Mouse (Mus musculus) limb, embryonic 11.5 days (tissue): ENCODE data around the gene Tm4sf5. TPM values are rescaled to one million over a fixed set of nuclear protein-coding genes. Genes with fewer than 3 reads are reported as not detected.

Experiments
- ATAC-seq: fragments of 200-750 bp; cut with Nextera tagmentation; 2 replicates; pipeline ENCODE4 v1.8.0; 2017; ENCODE audit warnings: low read depth; ENCODE audit not compliant: insufficient number of reproducible peaks, low FRiP score, low TSS enrichment
- DNase-seq: peaks from one replicate; pipeline ENCODE4 v3.0.0-alpha.2; 2015; ENCODE audit warnings: low spot score
- H3K27ac ChIP-seq: fragments of 300-500 bp; sonication (generic); replicated peaks from 2 replicates; pipeline ENCODE4 v1.5.1; 2014; ENCODE audit warnings: low read depth, mild to moderate bottlenecking, low read length
- H3K27me3 ChIP-seq: fragments of 300-500 bp; sonication (generic); 2 replicates; pipeline ENCODE4 v1.6.1; 2014; ENCODE audit warnings: mild to moderate bottlenecking, low read length, mixed read lengths; ENCODE audit not compliant: control insufficient read depth, insufficient read depth
- H3K36me3 ChIP-seq: fragments of 300-500 bp; sonication (generic); 2 replicates; pipeline ENCODE4 v1.6.1; 2014; ENCODE audit warnings: mild to moderate bottlenecking, low read length, moderate library complexity, mixed read lengths; ENCODE audit not compliant: control insufficient read depth, insufficient read depth
- H3K4me1 ChIP-seq: fragments of 300-500 bp; sonication (generic); 2 replicates; pipeline ENCODE4 v1.6.1; 2014; ENCODE audit warnings: low read length, mixed read lengths; ENCODE audit not compliant: control insufficient read depth, insufficient read depth
- H3K4me2 ChIP-seq: fragments of 300-500 bp; sonication (generic); 2 replicates; pipeline ENCODE4 v1.6.1; 2014; ENCODE audit warnings: low read depth, mild to moderate bottlenecking, moderate library complexity; ENCODE audit not compliant: severe bottlenecking
- H3K4me3 ChIP-seq: fragments of 300-500 bp; sonication (generic); 2 replicates; pipeline ENCODE4 v1.5.1; 2014; ENCODE audit warnings: low read depth, low read length
- H3K9ac ChIP-seq: fragments of 300-500 bp; sonication (generic); 2 replicates; pipeline ENCODE4 v1.6.1; 2014; ENCODE audit warnings: mild to moderate bottlenecking, low read length
- H3K9me3 ChIP-seq: fragments of 300-500 bp; sonication (generic); 2 replicates; pipeline ENCODE4 v1.6.1; 2016; ENCODE audit warnings: low read length; ENCODE audit not compliant: control insufficient read depth
- WGBS: fragments of 180-500 bp; shearing (Covaris S2); extraction: QIAGEN DNeasy Blood & Tissue Kit; methylation state at CpG from one replicate; pipeline ENCODE4 v1.1.7; 2014; 5-methylcytosine and 5-hydroxymethylcytosine counted together
- polyA plus RNA-seq: library from polyadenylated mRNA; unstranded; fragments of >200 nt; fragmentation: Nextera tagmentation; extraction: Ambion mirVana; gene quantifications from 2 replicates; pipeline ENCODE4 v1.2.1, GENCODE M21; 2014

The Tm4sf5 gene
- polyA plus RNA-seq, 1 experiment from 2014 or later = 0.49 TPM

DNA sequence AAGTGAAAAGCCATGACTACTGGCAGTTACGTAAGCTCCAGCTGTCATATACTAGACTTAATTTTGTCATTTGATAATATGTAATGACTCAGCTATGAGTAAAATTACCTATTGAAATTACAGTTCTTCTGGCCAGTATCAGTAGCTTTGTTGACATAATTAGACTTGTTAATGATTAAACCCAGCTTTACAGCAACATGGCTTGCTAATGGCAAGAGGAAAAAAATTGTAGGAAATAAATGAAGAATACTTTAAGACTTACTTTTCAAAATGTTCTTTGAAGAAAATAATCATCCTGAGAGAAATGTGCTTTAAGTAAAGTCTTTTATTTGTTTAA lies 4.6 kb upstream of the Tm4sf5 start:
- DNase-seq = no peak
- no peaks in the 10 kb centered on the region for H3K9me3 ChIP-seq
- H3K4me3 ChIP-seq = no peak overlapping the region
- no peak overlapping the region for H3K4me2 ChIP-seq
- no peaks in the 10 kb centered on the region for H3K27me3 ChIP-seq
- no peak overlapping the region for H3K27ac ChIP-seq
- no peak overlapping the region for H3K9ac ChIP-seq
- WGBS = 90% methylated on average over 1 of the region's 1 CpGs
- H3K36me3 ChIP-seq = no peaks in the 10 kb centered on the region
- H3K4me1 ChIP-seq = no peaks in the 10 kb centered on the region
- no peak for ATAC-seq

DNA sequence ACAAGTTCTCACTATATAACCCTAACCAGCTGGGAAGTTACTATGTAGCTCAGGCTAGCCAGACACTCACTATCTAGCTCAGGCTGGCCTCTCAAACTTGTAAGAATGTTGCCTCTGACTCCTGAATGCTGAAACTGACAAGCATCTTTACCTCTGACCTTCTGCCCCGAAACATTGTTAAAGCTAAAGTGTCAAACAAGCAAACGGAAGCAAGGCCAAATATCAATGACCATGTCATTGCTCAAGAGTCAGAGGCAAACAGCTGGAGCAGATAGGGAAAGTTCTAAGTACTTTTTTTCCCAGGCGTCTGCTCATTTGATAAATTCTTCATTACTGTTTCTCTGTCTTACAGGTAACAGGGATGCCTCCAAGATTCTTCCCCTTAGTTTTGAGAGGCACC lies 3.0 kb upstream of the Tm4sf5 start:
- DNase-seq (no peak), ATAC-seq (no peak)
- H3K9me3 ChIP-seq = no peaks in the 10 kb centered on the region
- H3K36me3 ChIP-seq = no peaks in the 10 kb centered on the region
- H3K9ac ChIP-seq = no peak overlapping the region
- WGBS = 69% methylated on average over 3 of the region's 3 CpGs
- H3K4me2 ChIP-seq = no peak overlapping the region
- H3K27ac ChIP-seq = no peak overlapping the region
- H3K27me3 ChIP-seq = no peaks in the 10 kb centered on the region
- no peak overlapping the region for H3K4me3 ChIP-seq
- H3K4me1 ChIP-seq = no peaks in the 10 kb centered on the region

DNA sequence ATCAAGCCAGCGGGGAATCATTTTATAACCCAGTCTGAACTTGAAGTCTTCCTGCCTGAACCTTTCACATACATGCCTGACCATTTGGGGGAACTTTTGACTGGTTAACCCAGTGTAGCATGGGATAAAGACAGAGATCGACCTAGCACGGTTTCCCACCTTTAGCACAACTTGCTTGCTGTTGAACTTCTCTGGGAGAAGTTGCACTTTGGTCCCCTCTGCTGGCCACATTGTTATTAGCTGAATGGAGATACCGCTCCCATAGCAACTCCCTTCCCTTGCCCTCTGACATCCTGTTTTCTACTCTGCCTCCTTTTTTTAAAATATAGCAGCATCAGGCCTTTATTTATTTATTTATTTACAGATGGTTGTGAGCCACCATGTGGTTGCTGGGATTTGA lies 1.3 kb downstream of the Tm4sf5 start:
- ATAC-seq (no peak), DNase-seq (peak; percentile 76)
- H3K27ac ChIP-seq = no peak overlapping the region
- no peak overlapping the region for H3K9ac ChIP-seq
- H3K27me3 ChIP-seq = no peaks in the 10 kb centered on the region
- H3K4me1 ChIP-seq = peaks cover 6% of the 10 kb centered on the region
- no peaks in the 10 kb centered on the region for H3K9me3 ChIP-seq
- no peak overlapping the region for H3K4me2 ChIP-seq
- WGBS = 27% methylated on average over 4 of the region's 4 CpGs
- H3K4me3 ChIP-seq = no peak overlapping the region
- H3K36me3 ChIP-seq = no peaks in the 10 kb centered on the region

DNA sequence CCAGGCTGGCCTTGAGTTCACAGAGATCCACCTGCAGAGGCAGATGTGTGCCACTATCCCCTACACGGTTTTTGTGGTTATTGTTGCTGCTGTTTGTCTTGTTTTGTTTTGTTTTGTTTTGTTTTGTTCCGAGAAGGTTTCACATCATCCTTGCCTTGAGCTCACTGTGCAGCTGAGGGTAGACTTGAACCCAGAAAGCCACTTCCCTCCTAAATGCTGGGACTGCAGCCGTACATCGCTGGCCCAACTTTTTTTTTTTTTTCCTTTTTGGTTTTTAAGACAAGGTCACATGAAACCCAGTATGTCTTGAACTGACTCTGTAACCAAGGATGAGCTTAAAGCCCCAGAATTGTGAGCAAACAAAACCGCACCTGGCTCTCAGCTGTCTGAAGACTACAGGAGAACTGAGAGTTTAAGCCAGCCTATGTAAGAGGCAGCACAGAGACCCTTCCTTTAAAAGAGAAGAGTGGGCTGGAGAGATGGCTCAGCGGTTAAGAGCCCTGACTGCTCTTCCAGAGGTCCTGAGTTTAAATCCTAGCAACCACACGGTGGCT lies 2.0 kb downstream of the Tm4sf5 start:
- Histone ChIP-seq H3K36me3 (no peaks in the 10 kb centered on the region), H3K4me2 (no peak overlapping the region), H3K27ac (no peak overlapping the region), H3K4me3 (no peak overlapping the region), H3K4me1 (peaks cover 6% of the 10 kb centered on the region), H3K27me3 (no peaks in the 10 kb centered on the region), H3K9me3 (no peaks in the 10 kb centered on the region), H3K9ac (no peak overlapping the region)
- 68% methylated on average over 7 of the region's 7 CpGs for WGBS
- DNase-seq = no peak
- ATAC-seq = no peak

DNA sequence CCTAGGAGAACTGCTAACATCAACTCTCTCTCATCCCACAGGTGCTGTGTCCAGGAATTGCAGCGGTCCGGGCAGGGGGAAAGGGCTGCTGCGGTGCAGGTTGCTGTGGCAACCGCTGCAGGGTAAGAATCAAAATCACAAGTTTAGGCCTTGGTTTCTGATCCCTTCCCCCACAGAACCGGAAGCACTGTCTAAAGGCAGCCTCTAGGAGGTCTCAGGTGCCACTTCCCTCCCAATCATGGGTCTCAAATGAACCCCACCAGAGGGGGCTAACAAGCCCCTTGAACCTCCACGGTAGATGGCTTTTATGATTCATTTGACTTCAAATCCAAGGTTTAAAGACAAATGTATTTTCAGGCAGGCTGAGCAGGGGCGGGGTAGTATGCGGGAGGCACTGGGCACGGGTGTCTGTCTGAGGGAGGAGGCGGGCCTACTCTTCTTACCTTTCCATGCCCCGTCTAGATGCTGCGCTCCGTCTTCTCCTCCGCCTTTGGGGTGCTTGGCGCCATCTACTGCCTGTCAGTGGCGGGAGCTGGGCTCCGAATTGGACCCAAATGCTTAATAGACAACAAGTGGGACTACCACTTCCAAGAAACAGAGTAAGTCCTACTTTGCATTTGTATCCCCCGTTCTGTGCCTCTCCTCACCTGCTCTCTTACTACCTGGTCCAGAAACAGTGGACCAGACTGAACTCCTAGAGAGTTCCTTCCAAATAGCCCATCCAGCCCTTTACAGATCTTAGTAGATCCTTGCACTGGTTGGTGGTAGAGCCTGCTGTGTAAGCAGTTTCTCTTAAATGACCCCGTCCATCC lies 4.9 kb downstream of the Tm4sf5 start:
- no peaks in the 10 kb centered on the region for H3K27me3 ChIP-seq
- peak overlapping the region; percentile 20; the same call in 1 of the 2 replicates for H3K4me2 ChIP-seq
- DNase-seq (peak; percentile 69), ATAC-seq (no peak)
- 6% methylated on average over 19 of the region's 19 CpGs for WGBS
- no peaks in the 10 kb centered on the region for H3K9me3 ChIP-seq
- H3K4me3 ChIP-seq = no peak overlapping the region
- H3K9ac ChIP-seq = no peak overlapping the region
- H3K4me1 ChIP-seq = peaks cover 6% of the 10 kb centered on the region
- no peak overlapping the region for H3K27ac ChIP-seq
- no peaks in the 10 kb centered on the region for H3K36me3 ChIP-seq

DNA sequence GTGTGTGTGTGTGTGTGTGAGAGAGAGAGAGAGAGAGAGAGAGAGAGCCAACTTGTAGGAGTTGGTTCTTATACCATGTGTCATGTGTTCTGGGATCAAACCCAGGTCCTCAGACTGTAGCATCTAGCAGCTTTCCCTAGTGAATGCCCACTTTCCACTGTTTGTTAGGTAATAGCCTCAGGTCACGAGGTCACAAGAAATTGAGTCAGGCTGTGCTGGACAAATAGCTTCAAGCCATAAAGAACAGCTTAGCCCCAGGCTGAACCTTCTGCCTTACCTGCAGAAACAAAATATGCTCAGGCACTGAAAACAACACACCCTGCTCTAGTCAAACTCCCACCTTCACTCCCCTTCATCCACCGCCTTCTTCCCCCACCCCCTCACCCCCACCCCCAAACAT lies 6.2 kb downstream of the Tm4sf5 start:
- Histone ChIP-seq H3K4me1 (peaks cover 6% of the 10 kb centered on the region), H3K4me2 (no peak overlapping the region), H3K27me3 (no peaks in the 10 kb centered on the region), H3K9ac (no peak overlapping the region), H3K4me3 (no peak overlapping the region), H3K27ac (no peak overlapping the region), H3K9me3 (no peaks in the 10 kb centered on the region), H3K36me3 (no peaks in the 10 kb centered on the region)
- DNase-seq = no peak
- 66% methylated on average over 2 of the region's 2 CpGs for WGBS
- ATAC-seq = no peak

DNA sequence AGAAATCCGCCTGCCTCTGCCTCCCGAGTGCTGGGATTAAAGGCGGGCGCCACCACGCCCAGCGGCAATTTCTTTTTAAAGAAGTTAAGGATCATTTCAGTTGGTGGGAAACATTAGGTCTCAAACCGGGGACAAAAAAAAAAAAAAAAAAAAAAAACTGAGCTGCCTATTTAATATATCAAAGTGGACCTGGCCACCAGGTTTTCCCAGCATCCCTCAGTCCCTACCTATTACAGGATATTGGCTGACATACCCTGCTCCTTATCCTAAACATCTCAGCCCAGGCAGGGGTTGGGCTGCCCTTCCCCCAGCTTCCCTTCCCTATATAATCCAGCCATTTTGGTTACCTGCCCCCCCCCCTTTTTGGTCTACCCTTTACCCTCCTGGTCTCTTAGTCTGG lies 6.8 kb downstream of the Tm4sf5 start:
- no peak overlapping the region for H3K4me3 ChIP-seq

DNA sequence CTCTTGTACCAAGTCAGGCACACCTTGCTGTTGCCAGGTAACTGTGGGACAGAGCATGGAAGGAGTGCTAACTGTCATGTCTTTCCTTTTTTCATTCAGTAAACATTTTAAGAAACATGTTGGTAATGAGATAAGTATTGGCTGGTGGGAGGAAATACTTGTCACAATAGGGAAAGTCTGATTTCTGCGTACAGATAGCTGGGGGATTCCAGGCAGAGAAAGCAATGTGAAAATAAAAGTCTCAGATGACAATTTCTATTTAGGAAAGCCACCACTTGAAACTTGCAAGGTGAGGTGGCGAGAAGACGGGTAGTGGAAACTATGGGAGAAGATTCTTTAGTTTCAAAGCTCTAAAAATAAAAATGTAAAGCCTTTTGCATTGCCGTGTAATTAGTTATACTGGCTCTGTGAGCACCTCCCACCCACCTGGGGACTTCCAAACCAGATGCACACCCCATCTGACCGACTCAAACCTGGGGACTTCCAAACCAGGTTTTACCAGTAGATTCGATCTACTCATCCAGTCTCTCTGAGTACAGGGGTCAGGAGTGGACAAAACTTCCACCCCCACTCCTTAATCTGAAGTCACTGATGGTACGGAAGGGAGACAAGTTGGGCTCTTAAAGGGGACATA lies 7.8 kb downstream of the Tm4sf5 start:
- peaks cover 6% of the 10 kb centered on the region for H3K4me1 ChIP-seq
- no peak overlapping the region for H3K27ac ChIP-seq
- ATAC-seq (no peak), DNase-seq (no peak)
- no peaks in the 10 kb centered on the region for H3K36me3 ChIP-seq
- WGBS = 82% methylated on average over 7 of the region's 7 CpGs
- no peaks in the 10 kb centered on the region for H3K9me3 ChIP-seq
- no peak overlapping the region for H3K9ac ChIP-seq
- no peak overlapping the region for H3K4me2 ChIP-seq
- no peaks in the 10 kb centered on the region for H3K27me3 ChIP-seq
- no peak overlapping the region for H3K4me3 ChIP-seq

More for the DNA sequence above, 6.8 kb downstream of the Tm4sf5 start:
- Histone ChIP-seq H3K4me1 (peaks cover 6% of the 10 kb centered on the region), H3K9me3 (no peaks in the 10 kb centered on the region), H3K4me2 (no peak overlapping the region), H3K9ac (no peak overlapping the region), H3K27me3 (no peaks in the 10 kb centered on the region), H3K36me3 (no peaks in the 10 kb centered on the region), H3K27ac (no peak overlapping the region)
- WGBS = 91% methylated on average over 7 of the region's 7 CpGs
- DNase-seq = no peak
- no peak for ATAC-seq
